Mouse (Mus musculus): ENCODE data around the gene Susd6. TPM values are rescaled to one million over a fixed set of nuclear protein-coding genes. Genes with fewer than 3 reads are reported as not detected.

Susd6 gene
- total and polyA plus RNA-seq, 3 experiments, result 7.8 to 11.0 (median 8.7) TPM

GRCm38 (mm10) chr12:80769697-80770096, 20.6 kb upstream of the Susd6 start:
- Histone ChIP-seq H3K4me2 (ENCODE audit: insufficient read depth, low read depth, poor library complexity, severe bottlenecking) (no peak overlapping the region), H3K9ac (ENCODE audit: insufficient read depth, low read depth) (no peak overlapping the region), H3K9me3 (replicated peaks; ENCODE audit: low read length) (no peaks in the 10 kb centered on the region), H3K4me3 (replicated peaks in 1 of 3; ENCODE audit: low read depth in 2 of 3, low read length in 2 of 3, poor library complexity in 1 of 3) (no peak overlapping the region), H3K27me3 (replicated peaks) (peaks cover 2% of the 10 kb centered on the region), H3K79me2 (replicated peaks; ENCODE audit: control insufficient read depth, extremely low read depth, insufficient read depth, poor library complexity, severe bottlenecking) (no peaks in the 10 kb centered on the region), H3K27ac (ENCODE audit: insufficient read depth, low read depth) (no peak overlapping the region), H3K36me3 (replicated peaks in 1 of 2; ENCODE audit: control insufficient read depth in 1 of 2, insufficient read depth in 1 of 2, low read length in 1 of 2) (no peaks in the 10 kb centered on the region), H3K4me1 (ENCODE audit: control insufficient read depth in 1 of 2, insufficient read depth in 2 of 2) (no peaks in the 10 kb centered on the region)
- peak; percentile 68 for TF ChIP-seq ZC3H11A (IDR thresholded peaks at IDR 0.05; ENCODE audit: low read depth, low read length)
- TF ChIP-seq MYC (IDR thresholded peaks at IDR 0.05; ENCODE audit: low read depth, low read length), result no peak
- no peak for TF ChIP-seq MEF2A (IDR thresholded peaks at IDR 0.05; ENCODE audit: borderline replicate concordance, low read depth, low read length)
- TF ChIP-seq ZMIZ1 (IDR thresholded peaks at IDR 0.05; ENCODE audit: low read depth, low read length), result no peak
- TF ChIP-seq E2F4 (IDR thresholded peaks at IDR 0.05; ENCODE audit: insufficient replicate concordance, low read depth, low read length), result no peak
- no peak for TF ChIP-seq USF1 (IDR thresholded peaks at IDR 0.05; ENCODE audit: low read depth, low read length)
- TF ChIP-seq JUN (IDR thresholded peaks at IDR 0.05; ENCODE audit: insufficient read depth, low read depth, low read length), result no peak
- TF ChIP-seq TCF12 (IDR thresholded peaks at IDR 0.05; ENCODE audit: low read depth, low read length), result no peak
- no peak for TF ChIP-seq NELFE (IDR thresholded peaks at IDR 0.05; ENCODE audit: low read depth, low read length)
- TF ChIP-seq CTCF (conservative IDR thresholded peaks at IDR 0.05 in 1 of 2, IDR thresholded peaks at IDR 0.05 in 1 of 2; ENCODE audit: low read depth in 2 of 2, low read length in 2 of 2), result peak; percentile 90 to 95
- TF ChIP-seq PAX5 (IDR thresholded peaks at IDR 0.05; ENCODE audit: low read length), result no peak
- no peak for TF ChIP-seq ZKSCAN1 (IDR thresholded peaks at IDR 0.05; ENCODE audit: borderline replicate concordance, low read depth, low read length)
- TF ChIP-seq EP300 (IDR thresholded peaks at IDR 0.05; ENCODE audit: low read length), result no peak
- no peak for TF ChIP-seq NRF1 (IDR thresholded peaks at IDR 0.05; ENCODE audit: low read depth, low read length)
- TF ChIP-seq MAZ (IDR thresholded peaks at IDR 0.05; ENCODE audit: low read depth, low read length), result no peak
- peak; percentile 98 for TF ChIP-seq SMC3 (IDR thresholded peaks at IDR 0.05; ENCODE audit: low read depth, low read length)
- TF ChIP-seq GABPA (IDR thresholded peaks at IDR 0.05; ENCODE audit: insufficient replicate concordance, low read depth, low read length), result no peak
- TF ChIP-seq SIN3A (IDR thresholded peaks at IDR 0.05; ENCODE audit: low read length), result no peak
- no peak for TF ChIP-seq RCOR1 (conservative IDR thresholded peaks at IDR 0.05; ENCODE audit: low read depth, low read length)
- TF ChIP-seq TBP (conservative IDR thresholded peaks at IDR 0.05; ENCODE audit: low read depth, low read length), result no peak
- TF ChIP-seq KAT2A (IDR thresholded peaks at IDR 0.05; ENCODE audit: insufficient replicate concordance, low read length), result no peak
- TF ChIP-seq RAD21 (IDR thresholded peaks at IDR 0.05; ENCODE audit: low read depth, low read length), result peak; percentile 90
- TF ChIP-seq CHD2 (IDR thresholded peaks at IDR 0.05; ENCODE audit: low read length), result no peak
- TF ChIP-seq USF2 (conservative IDR thresholded peaks at IDR 0.05; ENCODE audit: low read depth, low read length), result no peak
- TF ChIP-seq POLR2AphosphoS2 (IDR thresholded peaks at IDR 0.05; ENCODE audit: low read depth, low read length), result no peak
- in situ Hi-C loops (cut with MboI; ENCODE audit: low pct_ligation_motif_present, low pct_unique_long_range_greater_than_20kb, low sequenced_read_pairs) (loop anchor here (5.0 kb wide), 1 partner anchor 128 kb away; no protein-coding TSS in a partner anchor), dilution Hi-C loops (cut with MboI; ENCODE audit: extremely low pct_ligation_motif_present, extremely low pct_unique_long_range_greater_than_20kb, low sequenced_read_pairs) (no loop called here)
- DNase-seq (ENCODE audit: extremely low read depth), result peak; percentile 67

Measured in CH12.LX (cell line).